ENCODE assay signal across 8 mouse cellular contexts in the genomic region with DNA sequence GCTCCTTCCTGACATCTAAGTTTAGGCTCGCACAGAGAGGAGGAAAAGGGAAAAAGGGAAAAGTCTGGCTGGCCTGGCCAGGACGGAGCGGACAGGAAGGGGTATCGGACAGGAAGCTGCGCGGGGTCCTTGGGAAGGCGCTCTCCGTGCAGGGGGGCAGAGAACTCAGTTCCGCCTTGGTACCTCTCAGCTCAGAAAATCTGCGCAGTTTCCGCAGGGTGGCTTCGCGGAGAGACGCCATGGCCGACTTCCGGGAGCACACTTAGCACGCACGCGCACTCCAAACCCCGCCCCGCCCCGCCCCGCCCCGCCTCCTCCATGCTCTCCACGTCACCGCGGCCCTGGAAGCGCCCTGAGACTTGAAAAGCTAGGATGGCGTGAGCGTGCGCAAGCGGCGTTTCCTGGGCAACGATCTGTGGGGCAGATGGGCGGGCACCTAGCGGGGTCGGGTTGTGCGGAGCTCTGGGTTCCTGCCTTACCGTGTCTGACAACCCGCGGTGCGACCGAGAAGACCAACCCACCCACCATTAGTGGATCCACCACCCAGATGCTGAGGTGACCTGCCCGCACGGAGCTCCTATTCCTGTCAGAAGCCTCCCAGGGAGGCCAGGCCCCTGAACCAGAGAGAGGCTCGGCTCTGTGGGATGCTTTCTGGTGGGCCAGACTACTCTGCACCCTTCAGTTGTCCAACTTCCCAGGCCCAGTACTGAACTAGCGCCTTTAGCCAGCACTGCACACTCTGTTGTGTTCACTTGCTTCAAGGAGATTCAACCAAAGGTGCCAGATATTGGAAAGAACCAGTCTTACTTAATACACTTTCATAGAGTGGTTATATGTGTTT. TPM values are rescaled to one million over a fixed set of nuclear protein-coding genes. Genes with fewer than 3 reads are reported as not detected.
DNase-seq lines count a peak whose midpoint lies in the region; ATAC-seq and TF ChIP-seq lines count a peak whose summit lies in the region.

Gene Fpgt, minus strand, starts transcription at position 288 of the 841 bp plus-strand sequence.
Gene Lrriq3, plus strand, starts transcription at position 319 of the 841 bp plus-strand sequence.

- peaks cover 1% of the 10 kb centered on the region for H3K4me1 ChIP-seq in ES-Bruce4 (ENCODE audit: control insufficient read depth, insufficient read depth, low read length)
- H3K4me1 ChIP-seq in forebrain, embryonic 13.5 days: peaks cover 15% of the 10 kb centered on the region
- peaks cover 12% of the 10 kb centered on the region for H3K4me1 ChIP-seq in liver, postnatal 0 days (ENCODE audit: insufficient read depth)
- H3K4me1 ChIP-seq in neural tube, embryonic 14.5 days (ENCODE audit: control insufficient read depth, insufficient read depth, low read length): 0 out of 2 replicates have a peak, but pooled peaks cover 3% of the 10 kb centered on the region

- no peak within 1 kb of the TSS for H3K27ac ChIP-seq in ES-Bruce4 (ENCODE audit: insufficient read depth, low read length)
- peak within 1 kb of the TSS; percentile 86 for H3K27ac ChIP-seq in forebrain, embryonic 13.5 days
- H3K27ac ChIP-seq in liver, postnatal 0 days (ENCODE audit: low read depth): peak within 1 kb of the TSS; percentile 77
- peak within 1 kb of the TSS; percentile 90 for H3K27ac ChIP-seq in neural tube, embryonic 14.5 days (ENCODE audit: low read depth, low read length)

- intact Hi-C loops in heart, postnatal 10 days (cut with DNase I): no loop called here

- peak within 1 kb of the TSS; percentile 77 for H3K9ac ChIP-seq in ES-Bruce4 (ENCODE audit: low read depth, poor library complexity, severe bottlenecking)
- H3K9ac ChIP-seq in forebrain, embryonic 13.5 days: peak within 1 kb of the TSS; percentile 77
- H3K9ac ChIP-seq in liver, postnatal 0 days (replicated peaks): peak within 1 kb of the TSS; percentile 72
- peak within 1 kb of the TSS; percentile 77 for H3K9ac ChIP-seq in neural tube, embryonic 14.5 days (replicated peaks; ENCODE audit: low read depth, low read length)

- H3K4me2 ChIP-seq in forebrain, embryonic 13.5 days: peak within 1 kb of the TSS; percentile 65
- H3K4me2 ChIP-seq in liver, postnatal 0 days (ENCODE audit: low read depth, low read length): peak within 1 kb of the TSS; percentile 82
- H3K4me2 ChIP-seq in neural tube, embryonic 14.5 days (ENCODE audit: low read depth, low read length): peak within 1 kb of the TSS; percentile 62

- no peaks in the 10 kb centered on the region for H3K36me3 ChIP-seq in ES-Bruce4 (ENCODE audit: control insufficient read depth, insufficient read depth, low read length, poor library complexity, severe bottlenecking)
- no peaks in the 10 kb centered on the region for H3K36me3 ChIP-seq in forebrain, embryonic 13.5 days (ENCODE audit: poor library complexity, severe bottlenecking)
- peaks cover 4% of the 10 kb centered on the region; the same call in 1 of the 2 replicates for H3K36me3 ChIP-seq in liver, postnatal 0 days (replicated peaks; ENCODE audit: insufficient read depth, low read length)
- 0 out of 2 replicates have a peak, but pooled peaks cover 3% of the 10 kb centered on the region for H3K36me3 ChIP-seq in neural tube, embryonic 14.5 days (ENCODE audit: control insufficient read depth, insufficient read depth, low read length)

- ATAC-seq in cerebellum, adult (ENCODE audit: insufficient number of reproducible peaks, low FRiP score, low TSS enrichment): peak; percentile 96
- ATAC-seq in forebrain, embryonic 13.5 days: peak; percentile 99
- peak; percentile 99 for ATAC-seq in liver, postnatal 0 days
- peak; percentile 99 for ATAC-seq in neural tube, embryonic 14.5 days (ENCODE audit: low read depth)

- TF ChIP-seq CTCF in ES-Bruce4 (IDR thresholded peaks at IDR 0.05; ENCODE audit: low read depth, low read length): no peak
- no peak for TF ChIP-seq CTCF in liver, postnatal 0 days (IDR thresholded peaks at IDR 0.05; ENCODE audit: low read depth)

- DNase-seq in heart, postnatal 10 days: peak; percentile 91 to 94
- DNase-seq in large intestine, adult 2 months (ENCODE audit: low read depth, low spot score): peak; percentile 67
- DNase-seq in liver, postnatal 0 days: peak; percentile 93
- DNase-seq in testis, postnatal 10 days (ENCODE audit: low spot score): peak; percentile 89

- H3K27me3 ChIP-seq in ES-Bruce4 (ENCODE audit: control insufficient read depth, insufficient read depth, low read length, poor library complexity, severe bottlenecking): no peaks in the 10 kb centered on the region
- H3K27me3 ChIP-seq in forebrain, embryonic 13.5 days: no peaks in the 10 kb centered on the region
- no peaks in the 10 kb centered on the region for H3K27me3 ChIP-seq in liver, postnatal 0 days (ENCODE audit: insufficient read depth, low read length)
- H3K27me3 ChIP-seq in neural tube, embryonic 14.5 days (ENCODE audit: control insufficient read depth, insufficient read depth, low read length): no peaks in the 10 kb centered on the region

- H3K9me3 ChIP-seq in ES-Bruce4 (replicated peaks; ENCODE audit: control insufficient read depth, insufficient read depth, low read length, poor library complexity, severe bottlenecking): no peaks in the 10 kb centered on the region
- H3K9me3 ChIP-seq in forebrain, embryonic 13.5 days (replicated peaks): no peaks in the 10 kb centered on the region
- no peaks in the 10 kb centered on the region for H3K9me3 ChIP-seq in liver, postnatal 0 days (ENCODE audit: low read length)
- no peaks in the 10 kb centered on the region for H3K9me3 ChIP-seq in neural tube, embryonic 14.5 days (ENCODE audit: control insufficient read depth, low read length)

- under 1% methylated on average over 41 of the region's 47 CpGs for WGBS in forebrain, embryonic 13.5 days
- WGBS in large intestine, adult 2 months: 2% methylated on average over 47 of the region's 47 CpGs
- WGBS in liver, postnatal 0 days (ENCODE audit: insufficient replicate concordance): under 1% methylated on average over 43 of the region's 47 CpGs
- WGBS in neural tube, embryonic 14.5 days: under 1% methylated on average over 45 of the region's 47 CpGs

- no peak for TF ChIP-seq POLR2A in ES-Bruce4 (IDR thresholded peaks at IDR 0.05; ENCODE audit: insufficient read depth, low read length)

- H3K4me3 ChIP-seq in ES-Bruce4 (ENCODE audit: low read depth, low read length): peak within 1 kb of the TSS; percentile 69
- peak within 1 kb of the TSS; percentile 67 for H3K4me3 ChIP-seq in forebrain, embryonic 13.5 days
- peak within 1 kb of the TSS; percentile 65 for H3K4me3 ChIP-seq in liver, postnatal 0 days (ENCODE audit: low read depth, low read length)
- H3K4me3 ChIP-seq in neural tube, embryonic 14.5 days (ENCODE audit: low read depth, low read length): peak within 1 kb of the TSS; percentile 44

- 0 out of 2 replicates have a peak, but pooled peaks have one; percentile 49 for TF ChIP-seq EP300 in ES-Bruce4 (IDR thresholded peaks at IDR 0.05; ENCODE audit: insufficient read depth, low read depth, low read length)
- no peak for TF ChIP-seq EP300 in liver, postnatal 0 days (IDR thresholded peaks at IDR 0.05; ENCODE audit: low read depth)

RNA-seq across cellular contexts. Expression of gene Fpgt, which starts in this region (rescaled TPM):
- 19.8 and 21.1 TPM in 2 replicates for polyA plus RNA-seq in ES-Bruce4 (2011; ENCODE audit: insufficient read depth, insufficient read length, low read depth, missing spikeins)
- 20.1 and 21.2 TPM in 2 replicates for polyA plus RNA-seq in forebrain, embryonic 13.5 days (2015; fragmentation: Nextera tagmentation; extraction: Ambion mirVana)
- 10 to 100 TPM; 12.0 to 13.5 TPM for total RNA-seq in heart, postnatal 10 days (2021)
- 7.9 and 11.6 TPM in 2 replicates for polyA plus RNA-seq in large intestine, adult 2 months (2012; rRNA removed)
- 4.9 and 5.6 TPM in 2 replicates for polyA plus RNA-seq in liver, postnatal 0 days (2015; fragmentation: Nextera tagmentation; extraction: Ambion mirVana)
- 21.9 and 26.1 TPM in 2 replicates for polyA plus RNA-seq in neural tube, embryonic 14.5 days (2014; fragmentation: Nextera tagmentation; extraction: Ambion mirVana)

RNA-seq across cellular contexts. Expression of gene Lrriq3, which starts in this region (rescaled TPM):
- 0.75 and 1.1 TPM in 2 replicates for polyA plus RNA-seq in ES-Bruce4 (2011; ENCODE audit: insufficient read depth, insufficient read length, low read depth, missing spikeins)
- 1.1 and 1.3 TPM in 2 replicates for polyA plus RNA-seq in forebrain, embryonic 13.5 days (2015; fragmentation: Nextera tagmentation; extraction: Ambion mirVana)
- under 1 TPM; 0.25 to 0.34 TPM for total RNA-seq in heart, postnatal 10 days (2021)
- polyA plus RNA-seq in large intestine, adult 2 months (2012; rRNA removed): not detected in 2 replicates
- polyA plus RNA-seq in liver, postnatal 0 days (2015; fragmentation: Nextera tagmentation; extraction: Ambion mirVana): 0.94 and 1.1 TPM in 2 replicates
- 0.66 and 1.4 TPM in 2 replicates for polyA plus RNA-seq in neural tube, embryonic 14.5 days (2014; fragmentation: Nextera tagmentation; extraction: Ambion mirVana)
